12 mouse cellular contexts compared by ENCODE assay signal in genomic region chr5:118436474-118437306, GRCm38 (mm10).
DNase-seq lines count a peak whose midpoint lies in the region; ATAC-seq and TF ChIP-seq lines count a peak whose summit lies in the region.
"Had no signal": no experiment of that assay in that cellular context is flagged by ENCODE, and none has a peak within 500 bp of the region (broad histone marks: within the 10 kb centered on the region; RNA-seq: fewer than 3 reads in every experiment).

No protein-coding gene starts in this region.

- no peaks in the 10 kb centered on the region for H3K36me3 ChIP-seq in heart, embryonic 13.5 days
- H3K36me3 ChIP-seq in lung, postnatal 0 days (ENCODE audit: insufficient read depth, low read length), result no peaks in the 10 kb centered on the region
- H3K36me3 ChIP-seq in limb, embryonic 12.5 days, result no peaks in the 10 kb centered on the region
- H3K36me3 ChIP-seq in stomach, embryonic 14.5 days (ENCODE audit: control insufficient read depth, insufficient read depth, low read length), result no peaks in the 10 kb centered on the region
- H3K36me3 ChIP-seq: embryonic facial prominence, embryonic 15.5 days had no signal

- DNase-seq in heart, adult 11 months, result no peak
- DNase-seq in lung, postnatal 0 days (ENCODE audit: low spot score), result no peak
- DNase-seq in lung, postnatal 10 days, result no peak
- no peak for DNase-seq in frontal cortex, postnatal 25 days (ENCODE audit: low spot score in 2 of 2)
- DNase-seq in frontal cortex, postnatal 36 days (ENCODE audit: low spot score in 2 of 2), result no peak
- DNase-seq: right cerebral cortex, postnatal 14 days; thymus, postnatal 25 days had no signal

- TF ChIP-seq EP300 in lung, postnatal 0 days (IDR thresholded peaks at IDR 0.05), result no peak

- H3K9ac ChIP-seq in heart, embryonic 13.5 days, result no peak overlapping the region
- no peak overlapping the region for H3K9ac ChIP-seq in lung, postnatal 0 days (replicated peaks; ENCODE audit: low read depth)
- H3K9ac ChIP-seq in limb, embryonic 12.5 days (replicated peaks), result no peak overlapping the region
- H3K9ac ChIP-seq in stomach, embryonic 14.5 days (replicated peaks; ENCODE audit: low read depth, low read length), result no peak overlapping the region
- H3K9ac ChIP-seq: embryonic facial prominence, embryonic 15.5 days had no signal

- TF ChIP-seq CTCF in lung, postnatal 0 days (IDR thresholded peaks at IDR 0.05), result no peak

- peak overlapping the region; percentile 26; the same call in 1 of the 2 replicates for H3K4me3 ChIP-seq in heart, embryonic 13.5 days
- H3K4me3 ChIP-seq in lung, postnatal 0 days (ENCODE audit: low read depth, low read length), result no peak overlapping the region
- peak overlapping the region; percentile 6; the same call in 1 of the 2 replicates for H3K4me3 ChIP-seq in limb, embryonic 12.5 days (replicated peaks)
- H3K4me3 ChIP-seq in stomach, embryonic 14.5 days (ENCODE audit: low read depth, low read length), result no peak overlapping the region
- H3K4me3 ChIP-seq: embryonic facial prominence, embryonic 15.5 days; left cerebral cortex, adult 2 months had no signal

- H3K4me2 ChIP-seq in heart, embryonic 13.5 days, result peak overlapping the region; percentile 57
- H3K4me2 ChIP-seq in lung, postnatal 0 days (replicated peaks; ENCODE audit: low read depth, low read length), result peak overlapping the region; percentile 22
- H3K4me2 ChIP-seq in limb, embryonic 12.5 days, result peak overlapping the region; percentile 38
- peak overlapping the region; percentile 16; the same call in 1 of the 2 replicates for H3K4me2 ChIP-seq in stomach, embryonic 14.5 days (replicated peaks; ENCODE audit: low read depth, low read length)
- H3K4me2 ChIP-seq: embryonic facial prominence, embryonic 15.5 days had no signal

- no peak for ATAC-seq in heart, embryonic 13.5 days (ENCODE audit: extremely low read depth, insufficient number of reproducible peaks, low FRiP score, low TSS enrichment)
- ATAC-seq in lung, postnatal 0 days, result peak; percentile 23
- no peak for ATAC-seq in limb, embryonic 12.5 days (ENCODE audit: insufficient number of reproducible peaks, insufficient read depth, low FRiP score, low TSS enrichment, low read depth)
- peak; percentile 28; the same call in 1 of the 2 replicates for ATAC-seq in stomach, embryonic 14.5 days (ENCODE audit: insufficient number of reproducible peaks, insufficient read depth, low FRiP score, low read depth)

- H3K9me3 ChIP-seq in heart, embryonic 13.5 days, result no peaks in the 10 kb centered on the region
- no peaks in the 10 kb centered on the region for H3K9me3 ChIP-seq in lung, postnatal 0 days (ENCODE audit: low read length)
- no peaks in the 10 kb centered on the region for H3K9me3 ChIP-seq in limb, embryonic 12.5 days
- H3K9me3 ChIP-seq in stomach, embryonic 14.5 days (ENCODE audit: control insufficient read depth, low read depth, low read length), result no peaks in the 10 kb centered on the region
- H3K9me3 ChIP-seq: embryonic facial prominence, embryonic 15.5 days had no signal

- H3K27ac ChIP-seq in heart, embryonic 13.5 days (replicated peaks), result no peak overlapping the region
- H3K27ac ChIP-seq in lung, postnatal 0 days (ENCODE audit: low read length), result no peak overlapping the region
- no peak overlapping the region for H3K27ac ChIP-seq in limb, embryonic 12.5 days
- H3K27ac ChIP-seq in stomach, embryonic 14.5 days (ENCODE audit: low read length), result no peak overlapping the region
- H3K27ac ChIP-seq: embryonic facial prominence, embryonic 15.5 days; left cerebral cortex, adult 2 months had no signal

- H3K4me1 ChIP-seq in heart, embryonic 13.5 days, result peaks cover 25% of the 10 kb centered on the region
- no peaks in the 10 kb centered on the region for H3K4me1 ChIP-seq in lung, postnatal 0 days (ENCODE audit: insufficient read depth, low read depth, low read length)
- peaks cover 26% of the 10 kb centered on the region for H3K4me1 ChIP-seq in limb, embryonic 12.5 days (replicated peaks)
- peaks cover 14% of the 10 kb centered on the region; the same call in 1 of the 2 replicates for H3K4me1 ChIP-seq in stomach, embryonic 14.5 days (ENCODE audit: control insufficient read depth, insufficient read depth, low read length)

- H3K27me3 ChIP-seq in heart, embryonic 13.5 days (replicated peaks), result peaks cover 42% of the 10 kb centered on the region
- H3K27me3 ChIP-seq in lung, postnatal 0 days (replicated peaks; ENCODE audit: insufficient read depth, low read length), result 0 out of 2 replicates have a peak, but pooled peaks cover 14% of the 10 kb centered on the region
- peaks cover 40% of the 10 kb centered on the region for H3K27me3 ChIP-seq in limb, embryonic 12.5 days
- 0 out of 2 replicates have a peak, but pooled peaks cover 7% of the 10 kb centered on the region for H3K27me3 ChIP-seq in stomach, embryonic 14.5 days (ENCODE audit: control insufficient read depth, insufficient read depth, low read length)

- WGBS in heart, embryonic 13.5 days, result 10% methylated on average over 22 of the region's 22 CpGs
- WGBS in lung, postnatal 0 days, result 17% methylated on average over 22 of the region's 22 CpGs
- WGBS in limb, embryonic 12.5 days, result 8% methylated on average over 22 of the region's 22 CpGs
- 15% methylated on average over 22 of the region's 22 CpGs for WGBS in stomach, embryonic 14.5 days

Comparison
In these comparisons a context has a peak if more than half of its experiments do, and no peak if none do; other contexts are left out.
1. ATAC-seq: peak in lung, postnatal 0 days (single experiment) and stomach, embryonic 14.5 days (single experiment); none in heart, embryonic 13.5 days (single experiment) and limb, embryonic 12.5 days (single experiment).
2. H3K4me3 ChIP-seq: peak in heart, embryonic 13.5 days (single experiment) and limb, embryonic 12.5 days (single experiment); none in lung, postnatal 0 days (single experiment) and stomach, embryonic 14.5 days (single experiment).
3. Peak in every context shown above with its lines, with median percentiles within 50 percentile points of each other: H3K4me2 ChIP-seq.